Mouse (Mus musculus): Measurements from ENCODE around the gene Cyp2j12. TPM values are rescaled to one million over a fixed set of nuclear protein-coding genes. Genes with fewer than 3 reads are reported as not detected.
"Not testable (repeated sequence)": the region's sequence is repeated elsewhere in the genome, so short reads cannot be mapped to it uniquely, and the experiment has no call there.

The Cyp2j12 gene
- polyA plus RNA-seq, 1 experiment, result not detected

DNA sequence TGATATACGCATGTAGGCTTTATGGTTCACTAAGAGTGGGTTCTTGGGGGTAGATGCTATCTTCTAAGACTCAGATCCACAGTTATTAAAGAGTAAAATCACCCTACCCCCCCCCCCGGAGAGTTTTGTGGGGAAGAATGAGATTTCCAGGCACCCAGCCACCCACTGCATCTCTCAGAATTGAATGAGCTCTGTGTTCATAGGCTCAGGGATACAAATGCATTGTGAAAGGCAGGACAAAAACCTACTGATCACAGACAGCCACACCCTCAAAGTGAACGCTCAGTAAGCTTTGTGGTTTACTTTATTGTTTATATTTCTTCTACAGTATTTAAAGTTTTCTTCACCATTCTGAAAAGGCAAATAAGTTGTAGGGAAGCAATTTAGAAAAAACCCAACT lies 6.7 kb downstream of the Cyp2j12 start:
- no peak overlapping the region for H3K4me3 ChIP-seq (ENCODE audit: insufficient read depth, low read depth, low read length)
- TF ChIP-seq CTCF (conservative IDR thresholded peaks at IDR 0.05; ENCODE audit: insufficient read depth, insufficient read length, low read depth, low read length) (no peak), POLR2A (IDR thresholded peaks at IDR 0.05; ENCODE audit: low read depth, low read length) (no peak)
- no peaks in the 10 kb centered on the region for H3K4me1 ChIP-seq (ENCODE audit: control insufficient read depth, insufficient read depth, low read length)
- WGBS, result 79% methylated on average over 3 of the region's 3 CpGs
- no peaks in the 10 kb centered on the region for H3K36me3 ChIP-seq (ENCODE audit: control insufficient read depth, insufficient read depth, low read length)
- no peak overlapping the region for H3K27ac ChIP-seq (ENCODE audit: insufficient read depth, low read depth, low read length)
- DNase-seq, result no peak
- H3K27me3 ChIP-seq (replicated peaks; ENCODE audit: control insufficient read depth, insufficient read depth, low read length), result no peaks in the 10 kb centered on the region

DNA sequence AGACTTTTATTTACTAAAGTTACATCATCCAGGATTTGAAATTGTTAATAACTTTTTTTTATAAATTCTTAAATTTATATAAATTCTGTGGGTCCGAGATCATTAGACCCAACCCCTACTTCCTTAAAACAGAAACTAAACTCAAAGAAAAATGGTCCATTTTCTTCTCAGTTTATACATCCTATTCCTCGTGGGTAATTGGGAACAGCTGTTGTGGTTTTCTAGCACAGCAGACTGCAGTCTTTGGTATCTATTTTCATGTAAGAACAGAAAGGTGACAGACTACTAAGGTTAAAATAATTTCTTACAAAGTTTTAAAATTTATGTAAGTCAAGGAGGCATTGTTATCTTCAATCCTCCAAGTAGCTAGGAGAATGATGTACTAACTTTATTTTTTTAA lies 44.1 kb downstream of the Cyp2j12 start:
- H3K4me3 ChIP-seq (ENCODE audit: insufficient read depth, low read depth, low read length), result no peak overlapping the region
- 60% methylated on average over 2 of the region's 2 CpGs for WGBS
- no peaks in the 10 kb centered on the region for H3K4me1 ChIP-seq (ENCODE audit: control insufficient read depth, insufficient read depth, low read length)
- H3K27ac ChIP-seq (ENCODE audit: insufficient read depth, low read depth, low read length), result no peak overlapping the region
- no peaks in the 10 kb centered on the region for H3K27me3 ChIP-seq (replicated peaks; ENCODE audit: control insufficient read depth, insufficient read depth, low read length)
- TF ChIP-seq POLR2A (IDR thresholded peaks at IDR 0.05; ENCODE audit: low read depth, low read length) (no peak), CTCF (conservative IDR thresholded peaks at IDR 0.05; ENCODE audit: insufficient read depth, insufficient read length, low read depth, low read length) (no peak)
- no peaks in the 10 kb centered on the region for H3K36me3 ChIP-seq (ENCODE audit: control insufficient read depth, insufficient read depth, low read length)
- no peak for DNase-seq

- Histone ChIP-seq H3K4me3 (ENCODE audit: insufficient read depth, low read depth, low read length) (no peak overlapping the region), H3K27ac (ENCODE audit: insufficient read depth, low read depth, low read length) (no peak overlapping the region), H3K36me3 (ENCODE audit: control insufficient read depth, insufficient read depth, low read length) (no peaks in the 10 kb centered on the region), H3K27me3 (replicated peaks; ENCODE audit: control insufficient read depth, insufficient read depth, low read length) (no peaks in the 10 kb centered on the region), H3K4me1 (ENCODE audit: control insufficient read depth, insufficient read depth, low read length) (peaks cover 8% of the 10 kb centered on the region; the same call in 1 of the 2 replicates)
- TF ChIP-seq POLR2A (IDR thresholded peaks at IDR 0.05; ENCODE audit: low read depth, low read length), result no peak
- no peak for TF ChIP-seq CTCF (conservative IDR thresholded peaks at IDR 0.05; ENCODE audit: insufficient read depth, insufficient read length, low read depth, low read length)
- no peak for DNase-seq
Observed at GRCm38 (mm10) chr4:96091869-96092268, 49.1 kb downstream of the Cyp2j12 start.

- H3K36me3 ChIP-seq (ENCODE audit: control insufficient read depth, insufficient read depth, low read length), result not testable (repeated sequence)
- peak overlapping the region; percentile 45; the same call in 1 of the 2 replicates for H3K27ac ChIP-seq (ENCODE audit: insufficient read depth, low read depth, low read length)
- WGBS, result 30% methylated on average over 6 of the region's 6 CpGs
Observed at GRCm38 (mm10) chr4:96089356-96090048, 51.5 kb downstream of the Cyp2j12 start.

DNA sequence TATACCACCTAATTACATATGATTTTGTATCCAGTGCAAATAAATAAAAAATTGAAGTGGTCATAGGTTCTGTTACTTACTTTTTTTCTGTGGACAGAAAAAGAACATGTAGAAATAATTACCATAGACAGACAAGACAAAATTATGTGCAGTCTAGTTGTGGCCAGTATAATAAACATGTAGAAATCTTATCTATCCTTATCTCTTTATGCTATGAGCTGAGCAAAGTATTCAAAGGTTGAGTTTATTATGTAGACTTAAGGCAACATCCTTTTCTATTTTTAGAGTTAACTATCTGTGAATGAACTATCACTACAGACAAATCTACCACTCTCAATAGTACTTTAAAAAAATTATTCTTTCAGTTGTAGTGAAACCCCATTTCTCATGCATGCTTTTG lies 62.6 kb downstream of the Cyp2j12 start:
- Histone ChIP-seq H3K4me3 (ENCODE audit: insufficient read depth, low read depth, low read length) (no peak overlapping the region), H3K27ac (ENCODE audit: insufficient read depth, low read depth, low read length) (no peak overlapping the region), H3K27me3 (replicated peaks; ENCODE audit: control insufficient read depth, insufficient read depth, low read length) (no peaks in the 10 kb centered on the region), H3K36me3 (ENCODE audit: control insufficient read depth, insufficient read depth, low read length) (no peaks in the 10 kb centered on the region), H3K4me1 (ENCODE audit: control insufficient read depth, insufficient read depth, low read length) (no peaks in the 10 kb centered on the region)
- TF ChIP-seq POLR2A (IDR thresholded peaks at IDR 0.05; ENCODE audit: low read depth, low read length), result no peak
- TF ChIP-seq CTCF (conservative IDR thresholded peaks at IDR 0.05; ENCODE audit: insufficient read depth, insufficient read length, low read depth, low read length), result no peak
- DNase-seq, result no peak

More at GRCm38 (mm10) chr4:96089356-96090048, 51.5 kb downstream of the Cyp2j12 start:
- not testable (repeated sequence) for H3K4me3 ChIP-seq (ENCODE audit: insufficient read depth, low read depth, low read length); H3K27me3 ChIP-seq (replicated peaks; ENCODE audit: control insufficient read depth, insufficient read depth, low read length); H3K4me1 ChIP-seq (ENCODE audit: control insufficient read depth, insufficient read depth, low read length)
- DNase-seq, result peak; percentile 83

- Histone ChIP-seq H3K4me1 (ENCODE audit: control insufficient read depth, insufficient read depth, low read length) (no peaks in the 10 kb centered on the region), H3K27ac (ENCODE audit: insufficient read depth, low read depth, low read length) (peak within 1 kb of the TSS; percentile 91), H3K27me3 (replicated peaks; ENCODE audit: control insufficient read depth, insufficient read depth, low read length) (no peaks in the 10 kb centered on the region), H3K4me3 (ENCODE audit: insufficient read depth, low read depth, low read length) (peak within 1 kb of the TSS; percentile 66), H3K36me3 (ENCODE audit: control insufficient read depth, insufficient read depth, low read length) (no peaks in the 10 kb centered on the region)
- DNase-seq, result peak; percentile 71
- 5% methylated on average over 20 of the region's 20 CpGs for WGBS
- TF ChIP-seq POLR2A (IDR thresholded peaks at IDR 0.05; ENCODE audit: low read depth, low read length) (peak; percentile 23), CTCF (conservative IDR thresholded peaks at IDR 0.05; ENCODE audit: insufficient read depth, insufficient read length, low read depth, low read length) (no peak)
Observed at GRCm38 (mm10) chr4:96077261-96078125, 63.5 kb downstream of the Cyp2j12 start, which contains the start of gene Cyp2j13. Gene Cyp2j13, minus strand, starts transcription at chr4:96077546.

- Histone ChIP-seq H3K4me1 (ENCODE audit: control insufficient read depth, insufficient read depth, low read length) (peaks cover 14% of the 10 kb centered on the region), H3K36me3 (ENCODE audit: control insufficient read depth, insufficient read depth, low read length) (peaks cover 5% of the 10 kb centered on the region), H3K27me3 (replicated peaks; ENCODE audit: control insufficient read depth, insufficient read depth, low read length) (no peaks in the 10 kb centered on the region; the same call in 1 of the 2 replicates), H3K4me3 (ENCODE audit: insufficient read depth, low read depth, low read length) (no peak overlapping the region), H3K27ac (ENCODE audit: insufficient read depth, low read depth, low read length) (peak overlapping the region; percentile 89)
- TF ChIP-seq POLR2A (IDR thresholded peaks at IDR 0.05; ENCODE audit: low read depth, low read length) (no peak), CTCF (conservative IDR thresholded peaks at IDR 0.05; ENCODE audit: insufficient read depth, insufficient read length, low read depth, low read length) (no peak)
- DNase-seq, result peak; percentile 56
- 51% methylated on average over 2 of the region's 2 CpGs for WGBS
Observed at GRCm38 (mm10) chr4:96062045-96062444, 78.9 kb downstream of the Cyp2j12 start.
